Mouse (Mus musculus) R1 (cell line): ENCODE results near the gene Cobl.

Source experiments
- DNase-seq: peaks from one replicate; pipeline ENCODE4 v3.0.0-alpha.2; 2018; ENCODE audit warnings: low read depth, low spot score

Cobl gene

DNA sequence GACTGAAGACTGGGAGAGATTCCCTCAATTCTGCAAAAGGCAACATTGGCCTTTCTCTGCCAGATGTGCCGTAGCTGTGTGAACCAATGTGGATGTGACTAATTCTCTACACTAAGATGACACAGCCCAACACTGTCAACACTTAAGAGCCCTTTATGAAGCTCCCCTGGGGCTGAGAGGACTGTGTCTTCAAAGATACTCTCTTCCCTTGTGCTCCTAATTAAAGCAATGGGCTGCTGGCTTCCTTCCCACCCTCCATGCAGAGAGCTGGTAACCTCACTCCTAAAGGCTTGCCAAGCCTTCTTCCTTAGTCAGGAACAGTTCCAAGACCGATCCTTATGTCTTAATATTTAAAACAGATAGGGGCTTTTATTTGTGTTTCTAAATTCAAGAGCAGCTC is 79.9 kb downstream of the Cobl start:
- DNase-seq: no peak

DNA sequence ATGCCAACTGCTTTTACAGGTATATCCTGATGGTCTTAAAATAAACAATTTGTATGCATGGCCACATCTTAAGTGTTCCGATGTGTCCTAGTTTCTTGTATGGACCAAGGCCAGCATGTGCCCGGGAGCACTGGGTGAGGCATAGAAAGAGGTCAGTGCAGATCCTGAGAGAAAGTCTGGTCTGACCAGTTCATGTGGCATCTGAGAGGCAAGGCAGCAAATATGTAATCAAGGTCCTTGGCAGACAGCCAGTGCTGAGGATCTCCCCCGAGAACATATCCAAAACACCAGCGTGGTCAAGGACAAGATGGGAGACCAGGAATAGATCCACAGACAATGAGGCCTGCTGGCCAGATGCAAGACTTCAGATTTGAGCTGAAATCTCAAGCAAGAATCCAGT is 81.8 kb downstream of the Cobl start:
- no peak for DNase-seq

DNA sequence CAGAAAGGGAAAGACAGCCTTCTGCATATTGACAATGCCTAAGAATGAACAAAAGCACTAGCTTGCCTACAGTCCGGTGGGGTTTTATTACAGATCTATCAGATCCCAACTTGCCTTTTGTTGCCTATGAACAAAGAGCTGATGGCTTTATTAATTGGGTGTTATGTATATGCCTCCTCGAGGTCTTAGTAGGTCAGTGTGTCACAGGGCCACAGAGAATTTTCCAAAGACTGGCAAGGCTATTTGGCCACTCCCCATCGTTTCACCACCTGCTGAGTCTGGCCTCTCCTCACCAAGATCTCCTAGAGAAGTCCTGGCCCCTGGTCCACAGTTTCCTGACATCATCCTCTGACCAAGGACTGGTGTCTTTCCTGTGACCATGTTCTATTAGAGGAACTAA is 83.7 kb downstream of the Cobl start:
- DNase-seq: no peak

DNA sequence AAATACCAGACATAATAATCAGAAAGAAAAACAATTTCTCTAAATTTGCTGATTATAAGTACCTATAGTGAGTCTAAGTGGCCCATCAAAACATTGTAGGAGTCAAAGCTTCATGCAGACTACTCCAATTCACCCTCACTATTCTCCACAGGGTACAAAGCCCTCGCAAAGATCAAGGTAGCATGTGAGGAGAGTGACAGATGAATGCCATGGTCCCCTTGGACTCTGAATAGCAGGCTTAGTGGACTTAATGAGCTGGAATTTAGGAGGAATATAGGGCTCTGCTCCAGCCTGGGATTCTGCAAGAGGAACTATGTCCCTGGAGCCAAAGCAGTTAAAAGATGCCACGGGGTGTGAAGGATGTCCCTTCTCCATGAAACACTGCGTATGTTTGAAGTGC is 88.1 kb downstream of the Cobl start:
- no peak for DNase-seq

DNA sequence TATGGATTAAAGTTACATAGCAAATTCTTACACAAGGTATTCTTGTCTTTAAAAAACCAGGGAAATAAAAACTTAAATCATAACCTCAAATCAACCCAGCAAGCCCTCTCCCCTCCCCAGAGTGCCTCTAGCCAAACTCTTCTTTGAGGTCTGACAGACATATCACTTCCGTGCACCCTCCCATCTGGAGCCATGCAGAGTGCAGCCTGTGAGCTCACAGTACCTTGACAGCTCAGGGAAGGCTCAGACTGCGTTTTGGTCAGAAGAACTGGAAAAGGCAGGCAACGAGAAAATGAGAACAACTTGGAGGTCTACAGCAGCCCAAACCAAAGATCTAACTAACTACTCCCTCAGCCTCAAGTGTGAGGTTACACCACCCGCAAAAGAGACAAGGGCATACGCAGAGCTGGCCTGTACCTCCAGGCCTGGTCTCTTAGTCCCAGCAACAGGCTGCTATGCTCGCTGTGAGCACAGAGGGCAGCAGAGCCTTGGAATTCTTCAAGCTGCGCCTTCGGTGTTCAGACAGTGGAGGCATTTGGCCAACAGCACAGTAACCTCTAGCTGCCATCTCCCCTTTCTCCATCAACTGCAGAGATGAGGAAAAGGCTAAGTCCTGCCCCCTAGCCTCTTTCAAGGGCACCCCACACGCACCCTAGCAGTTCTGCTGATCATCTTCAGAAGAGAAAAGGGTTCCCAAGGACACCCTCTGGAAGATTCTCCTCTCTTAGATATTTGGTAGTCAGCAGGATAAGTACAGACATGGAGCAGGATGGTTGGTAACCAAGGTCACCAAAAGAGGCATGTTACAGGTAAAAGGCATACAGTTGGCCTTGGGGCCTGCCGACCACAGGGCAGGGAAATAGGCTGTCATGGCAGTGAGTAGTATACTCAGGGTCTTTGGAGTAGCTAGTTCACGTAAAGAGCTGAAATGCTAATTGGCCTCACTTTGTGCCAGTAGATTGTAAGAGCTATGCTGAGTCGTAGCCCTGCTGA is 91.4 kb downstream of the Cobl start:
- peak; percentile 86 for DNase-seq

DNA sequence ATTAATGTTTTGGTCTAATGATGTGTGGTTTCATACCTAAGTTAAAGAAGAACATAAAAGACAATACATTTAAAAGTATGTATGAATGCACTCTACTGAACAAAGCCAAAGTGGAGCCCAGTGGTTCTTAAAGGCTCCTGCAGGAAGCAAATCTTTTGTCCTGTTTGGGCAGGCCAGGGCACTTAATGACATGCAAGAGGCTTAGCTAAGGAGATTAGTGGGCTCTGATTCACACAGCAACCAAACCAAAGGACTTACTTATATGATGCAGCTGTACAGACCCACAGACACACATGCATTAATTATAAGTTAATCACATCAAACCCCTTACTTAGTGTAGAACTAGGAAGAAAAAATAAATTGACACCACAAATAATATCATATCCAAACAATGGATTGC is 93.8 kb downstream of the Cobl start:
- DNase-seq: no peak

DNA sequence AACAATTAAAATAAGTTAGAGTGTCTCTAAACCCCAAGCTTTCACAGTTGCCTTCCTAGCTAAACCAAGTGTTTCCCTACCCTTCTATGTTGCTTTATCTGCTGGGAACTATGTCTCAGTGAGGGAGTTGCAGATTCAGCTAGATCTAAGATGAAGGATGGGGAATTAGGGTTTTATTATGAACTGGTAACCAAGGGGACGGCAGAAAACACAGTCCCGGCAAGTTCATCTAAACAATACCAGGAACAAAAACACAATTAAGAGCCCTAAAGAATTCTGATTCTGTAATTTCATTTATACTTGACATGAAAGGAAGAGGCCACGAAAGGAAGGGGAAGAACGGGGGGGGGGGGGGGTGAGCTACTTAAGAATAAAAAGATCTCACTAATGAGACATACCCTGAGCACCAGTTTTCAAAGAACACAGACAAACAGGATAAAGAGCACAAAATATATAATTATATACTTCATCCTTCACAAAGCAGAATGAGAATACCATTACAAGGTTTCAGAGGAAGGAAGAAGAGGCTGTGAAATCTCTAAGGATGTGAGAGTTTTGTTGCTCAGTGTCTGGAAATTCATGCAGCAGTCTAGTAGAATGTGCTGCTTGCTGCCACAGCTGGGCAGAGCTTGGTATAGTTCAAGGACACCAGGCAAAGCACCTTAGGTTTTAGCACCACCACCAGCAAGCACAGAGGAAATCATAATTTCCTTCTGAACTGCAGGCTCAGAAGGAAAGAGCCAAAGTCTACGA is 97.2 kb downstream of the Cobl start:
- DNase-seq: no peak

DNA sequence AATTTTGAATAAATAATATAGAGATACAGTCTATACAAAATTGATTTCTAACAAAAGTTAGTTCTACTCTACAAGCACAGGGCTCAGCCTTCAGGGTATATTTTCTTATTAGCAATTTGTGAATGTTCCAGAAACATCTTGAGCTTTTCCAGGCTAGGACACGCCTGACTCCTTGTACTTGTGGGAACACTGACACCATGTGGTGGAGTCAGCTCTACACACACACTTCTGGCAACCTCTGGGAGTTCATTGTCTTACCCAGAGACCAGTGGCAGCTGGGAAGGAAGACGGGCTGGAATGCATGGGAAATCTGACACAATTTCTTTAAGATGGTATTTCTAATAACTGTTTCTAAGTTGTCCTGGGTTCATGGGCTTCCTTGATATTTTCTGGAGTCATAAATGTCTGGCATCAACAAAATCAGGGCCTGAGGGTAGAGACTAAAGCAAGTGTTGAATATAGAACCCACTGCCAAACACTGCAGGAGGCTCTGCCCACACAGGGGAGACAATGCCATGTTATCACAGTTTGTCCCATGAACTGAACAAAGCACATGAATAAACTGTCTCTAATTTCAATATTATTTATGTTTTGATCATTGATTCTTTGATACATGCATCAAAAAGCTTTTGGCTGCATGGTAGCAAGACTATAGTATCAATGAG is 105.3 kb downstream of the Cobl start:
- DNase-seq: peak; percentile 68

DNA sequence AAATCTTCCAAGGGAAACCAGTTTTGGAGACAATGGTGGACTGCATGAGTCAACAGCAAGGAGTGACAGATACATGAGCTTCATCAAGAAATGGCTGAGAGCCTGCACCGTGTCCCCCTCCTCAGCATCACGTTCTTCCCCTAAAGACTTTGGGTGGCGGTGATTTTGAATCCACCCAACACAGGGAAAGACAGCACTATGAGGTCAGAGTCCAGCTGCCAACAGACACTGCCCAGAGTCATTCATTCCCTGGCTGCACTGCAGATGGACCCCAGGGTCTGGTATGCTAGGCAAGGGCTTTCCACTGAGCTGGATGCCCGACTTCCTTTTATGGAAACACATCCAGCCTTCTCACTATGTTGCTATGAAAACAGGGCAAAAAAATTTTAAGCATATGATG is 106.2 kb downstream of the Cobl start:
- DNase-seq: no peak

DNA sequence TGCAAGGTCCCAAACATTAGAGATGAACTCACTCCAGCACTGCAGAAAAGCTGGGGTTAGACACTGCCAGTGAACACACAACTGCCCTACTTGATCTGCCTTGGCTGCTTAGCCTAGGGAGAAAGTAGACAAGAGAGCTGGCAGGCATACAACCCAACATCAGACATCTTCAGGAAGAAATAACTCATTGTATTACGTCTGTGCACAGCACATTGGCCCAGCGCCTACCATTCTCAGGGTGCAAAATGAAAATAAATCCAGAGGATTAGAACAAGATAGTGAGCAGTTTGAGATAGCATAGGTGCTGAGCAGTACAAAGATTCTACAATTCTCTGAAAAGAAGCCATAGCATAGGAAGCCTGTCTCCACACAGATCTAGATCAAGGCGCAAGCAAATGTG is 109.1 kb downstream of the Cobl start:
- DNase-seq: no peak

DNA sequence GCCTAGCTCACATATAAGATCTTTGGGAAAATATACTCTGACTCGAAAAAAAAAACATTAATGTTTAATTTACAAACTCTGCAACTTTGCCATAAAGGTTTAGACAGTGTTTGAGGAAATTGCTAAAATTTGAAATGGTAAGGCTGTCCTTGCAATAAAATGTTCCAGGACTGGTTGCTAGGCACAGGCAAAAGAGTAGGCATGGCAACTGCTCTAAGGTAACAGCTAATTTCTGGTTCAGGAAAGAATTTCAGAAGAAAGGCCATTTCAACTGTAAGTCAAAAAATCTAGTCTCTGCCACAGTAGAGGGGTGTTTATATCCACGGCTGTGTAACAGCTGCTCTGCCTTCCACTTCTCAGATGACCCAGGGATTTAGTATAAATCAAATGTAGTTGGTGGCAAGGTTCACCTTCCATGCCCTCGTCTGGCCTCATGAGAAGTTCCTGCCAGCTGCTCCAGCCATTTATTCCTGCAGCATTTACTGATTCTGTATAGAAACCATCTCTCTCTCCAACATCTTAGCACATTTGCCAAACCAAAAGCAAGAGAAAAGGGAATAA is 113.7 kb downstream of the Cobl start:
- no peak for DNase-seq

DNA sequence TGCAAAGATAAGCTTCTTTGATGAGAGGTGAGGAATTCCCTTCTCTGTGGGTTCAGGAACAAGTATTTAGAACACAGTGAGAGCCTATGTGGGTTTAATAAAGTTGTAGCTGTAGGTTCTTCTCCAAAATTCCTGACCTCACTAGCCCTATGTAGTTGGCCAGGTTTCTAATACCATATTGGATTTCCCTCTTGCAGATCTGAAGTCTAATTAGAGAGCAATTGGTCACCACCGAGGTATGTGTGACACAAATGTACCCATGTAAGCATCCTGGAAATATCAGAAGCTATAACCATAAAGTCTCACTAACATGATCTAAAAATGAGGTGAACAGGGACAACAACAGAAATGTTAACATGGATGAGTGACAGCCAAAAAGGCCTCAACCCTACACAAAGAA is 114.7 kb downstream of the Cobl start:
- no peak for DNase-seq

DNA sequence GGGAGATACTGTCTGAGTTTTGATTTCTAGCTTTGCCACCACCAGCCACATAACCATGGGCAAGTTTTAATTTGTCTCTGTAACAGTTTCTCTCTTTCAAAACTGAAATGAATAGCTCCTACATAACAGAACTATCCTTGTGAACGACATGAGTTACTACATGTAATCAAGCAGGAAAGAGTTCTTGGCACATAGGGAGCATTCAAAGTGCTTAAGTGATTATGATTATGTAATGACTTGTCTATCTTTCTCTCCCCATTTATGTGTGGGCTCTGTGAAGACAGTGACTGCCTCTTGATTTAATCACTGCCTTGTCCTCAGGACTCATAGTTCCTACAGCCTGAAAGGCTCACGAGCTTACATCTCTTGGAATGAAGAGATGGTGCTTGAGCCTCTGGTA is 118.3 kb downstream of the Cobl start:
- no peak for DNase-seq

DNA sequence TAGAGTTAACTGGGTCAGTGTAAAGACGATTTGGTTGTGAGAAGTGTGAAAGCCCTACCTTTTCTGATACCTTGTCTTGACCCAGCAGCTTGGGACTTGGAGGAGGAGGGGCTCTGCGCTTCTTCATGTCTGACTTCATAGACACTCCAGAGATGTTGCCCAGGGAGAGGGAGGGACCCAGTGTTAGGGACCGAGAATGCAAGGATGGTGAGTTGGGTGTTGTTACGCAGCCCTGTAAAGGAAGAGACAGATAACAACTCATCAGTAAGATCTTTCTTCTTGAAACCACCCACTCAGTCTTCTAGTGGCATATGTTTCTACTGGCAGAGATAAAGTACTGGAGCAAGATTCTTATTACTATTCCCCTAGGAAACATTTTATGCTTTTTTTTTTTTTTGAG is 121.1 kb downstream of the Cobl start:
- no peak for DNase-seq

DNA sequence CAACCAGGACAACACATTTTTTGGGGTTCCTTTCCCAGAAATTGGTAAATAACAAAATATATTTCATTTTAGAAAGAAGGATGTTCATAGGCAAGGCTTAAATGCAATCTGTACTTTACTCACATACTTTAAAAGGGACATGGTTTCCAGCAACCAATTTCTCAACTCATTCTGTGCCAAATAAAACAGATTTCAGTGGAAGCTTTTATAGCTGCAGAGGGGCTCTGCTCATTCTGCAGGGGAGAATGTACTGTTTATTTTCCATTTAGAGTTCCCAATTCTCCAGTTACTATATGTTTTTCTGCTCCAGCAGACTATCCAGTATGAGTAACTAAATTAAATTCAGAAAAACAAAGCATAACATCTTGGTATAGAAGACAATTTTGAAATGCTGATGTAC is 124.1 kb downstream of the Cobl start:
- DNase-seq: no peak

DNA sequence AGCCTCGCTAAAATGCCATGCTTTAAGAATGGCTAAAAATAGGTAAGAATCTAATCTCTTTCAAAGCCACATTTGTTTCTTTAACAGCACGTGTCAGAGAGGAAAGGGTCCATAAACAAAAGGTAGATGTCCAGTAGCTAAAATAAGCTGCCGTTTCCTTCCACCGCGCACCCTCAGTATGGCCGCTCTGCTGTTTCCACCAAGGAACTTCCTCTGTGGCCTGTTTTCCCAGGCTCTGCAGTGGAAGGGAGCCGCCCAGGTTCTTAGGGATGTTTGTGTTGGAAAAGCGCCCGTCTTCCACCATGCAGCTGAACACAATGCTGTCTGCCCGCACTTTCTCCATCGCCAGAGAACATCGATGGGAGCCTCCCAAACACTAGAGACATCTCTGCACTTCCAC is 128.6 kb downstream of the Cobl start:
- DNase-seq: peak; percentile 54

DNA sequence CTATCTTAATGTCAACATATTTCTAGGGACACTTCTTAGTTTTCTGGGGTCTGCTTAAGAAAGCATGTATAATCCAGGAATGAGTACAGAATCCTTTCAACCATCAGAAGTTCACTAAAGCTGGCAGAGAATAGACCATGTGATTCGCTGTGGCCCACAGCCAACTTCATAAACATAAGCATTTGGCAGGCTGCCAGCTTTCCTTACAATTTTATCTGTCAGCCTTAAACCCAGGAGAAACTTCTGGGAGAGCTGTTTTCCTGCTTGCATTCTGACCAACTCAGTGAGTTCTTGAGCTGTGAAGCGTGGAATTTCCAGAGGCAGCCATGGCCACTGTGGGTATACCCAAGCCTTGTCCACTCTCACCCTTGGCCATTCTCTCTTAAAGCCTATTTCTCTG is 132.8 kb downstream of the Cobl start:
- no peak for DNase-seq

DNA sequence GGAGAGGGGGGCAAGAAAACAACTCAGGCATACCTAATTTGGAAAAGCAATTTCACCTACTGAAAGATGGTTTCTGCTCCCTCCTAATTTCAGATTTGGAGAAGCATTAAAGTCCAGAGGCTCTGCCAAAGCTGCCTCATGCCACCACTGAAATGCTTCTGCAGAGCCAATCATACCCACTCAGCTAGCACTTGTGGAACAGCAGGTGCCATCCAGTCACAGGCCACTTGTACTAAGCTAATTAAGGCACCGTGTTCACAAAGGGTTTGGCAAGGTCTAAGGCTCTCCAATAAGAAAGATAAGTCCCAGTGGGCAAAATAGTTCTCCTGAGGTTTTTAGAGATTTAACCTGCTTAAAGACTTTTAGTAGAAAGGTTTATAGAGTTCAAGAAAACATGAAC is 143.3 kb downstream of the Cobl start:
- DNase-seq: no peak

DNA sequence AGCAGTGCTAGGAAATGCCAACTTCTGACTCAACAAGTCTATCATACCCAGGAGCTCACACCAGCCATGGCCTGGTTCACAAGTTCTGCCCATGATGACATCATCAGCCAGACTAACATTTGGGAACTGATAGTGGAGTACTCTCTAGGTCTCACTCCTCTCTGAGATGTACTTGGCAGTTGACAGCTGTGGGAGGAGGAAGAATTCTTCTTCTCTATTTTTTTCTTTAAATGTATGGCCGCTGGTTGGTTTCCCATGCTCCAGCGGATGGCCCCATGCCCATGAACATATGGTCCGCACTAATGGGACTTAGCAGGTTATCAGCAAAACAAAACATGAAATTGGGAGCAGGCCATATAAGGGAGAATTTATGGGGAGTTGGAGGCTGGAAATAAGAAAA is 145.4 kb downstream of the Cobl start:
- DNase-seq: no peak

DNA sequence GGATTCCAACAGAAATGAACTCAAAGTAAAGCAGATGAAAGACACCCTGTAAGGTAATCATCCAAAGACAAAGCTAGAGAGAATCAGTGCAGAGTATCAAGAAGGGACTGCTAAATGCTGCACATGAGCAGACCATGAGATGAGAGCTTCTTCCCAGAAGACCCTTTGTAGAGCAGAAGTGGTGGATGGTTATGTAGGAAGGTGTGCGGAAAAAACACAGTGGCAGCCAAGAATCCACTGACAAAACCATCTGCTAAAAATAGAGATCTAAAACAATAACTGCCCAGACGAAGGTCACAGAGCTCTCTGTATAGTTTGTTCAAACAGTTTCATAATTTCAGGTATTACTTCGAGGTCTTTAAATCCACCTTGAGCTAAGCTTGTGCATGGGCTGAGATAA is 149.1 kb downstream of the Cobl start:
- DNase-seq: no peak

DNA sequence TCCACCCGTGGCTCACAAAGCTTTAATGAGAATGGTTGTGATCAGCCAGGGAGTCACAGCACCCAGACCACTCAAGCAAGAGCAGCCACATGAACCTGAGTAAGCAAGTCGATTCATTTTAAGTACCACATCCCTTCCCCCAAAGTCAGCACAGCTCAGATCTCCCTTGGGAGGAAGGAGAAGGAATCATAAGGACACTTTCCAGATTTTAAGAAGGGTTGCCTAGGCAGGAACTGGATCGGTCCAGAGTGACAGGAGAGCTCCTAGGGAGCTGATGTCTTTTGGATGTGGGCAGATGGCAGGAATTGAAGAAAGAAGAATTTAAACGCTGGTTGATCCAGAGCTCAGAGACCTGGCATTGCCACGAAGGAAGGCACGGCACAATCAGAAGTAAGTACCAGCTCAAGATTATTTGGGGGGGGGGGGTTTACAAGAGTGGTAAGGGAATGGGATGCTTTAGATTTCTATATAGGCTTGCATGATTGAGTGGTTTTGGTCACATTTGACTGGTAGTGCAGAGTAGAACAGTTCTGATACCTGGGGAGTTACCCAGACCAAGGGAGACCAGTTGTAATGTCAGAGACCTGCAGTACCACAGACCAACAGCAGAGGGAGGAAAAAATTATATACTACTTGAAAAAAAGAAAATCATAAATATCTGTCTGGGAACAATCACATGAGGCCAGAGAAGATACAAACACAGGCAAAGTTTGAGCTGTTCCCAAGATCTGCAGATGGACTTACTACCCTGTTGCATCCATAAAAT is 150.3 kb downstream of the Cobl start:
- peak; percentile 24 for DNase-seq
